Mouse (Mus musculus): ENCODE results near the gene Gm27029.
A peak's percentile ranks its signal among the peaks of the same experiment; 100 is the strongest.
"Not testable (repeated sequence)": the region's sequence is repeated elsewhere in the genome, so short reads cannot be mapped to it uniquely, and the experiment has no call there.

Gm27029 gene

GRCm38 (mm10) chr11:101424105-101424851, at the start of gene Gm27029:
Gene Gm27029 (minus strand): TSS chr11:101424796.
- peak; percentile 44 for DNase-seq

- no peak for DNase-seq
These were observed 49.7 kb upstream of the Gm27029 start for GRCm38 (mm10) chr11:101474298-101474697.

GRCm38 (mm10) chr11:101473686-101474085, 49.1 kb upstream of the Gm27029 start:
- not testable (repeated sequence) for DNase-seq

- DNase-seq = peak; percentile 40
These were observed 47.7 kb upstream of the Gm27029 start for GRCm38 (mm10) chr11:101472336-101472735.

GRCm38 (mm10) chr11:101471926-101472325, 47.3 kb upstream of the Gm27029 start:
- DNase-seq = no peak

- no peak for DNase-seq
These were observed 45.6 kb upstream of the Gm27029 start for GRCm38 (mm10) chr11:101470206-101470605.

GRCm38 (mm10) chr11:101469155-101469554, 44.6 kb upstream of the Gm27029 start:
- DNase-seq = no peak

- peak; percentile 34 for DNase-seq
These were observed 44.1 kb upstream of the Gm27029 start for GRCm38 (mm10) chr11:101468731-101469130.

- DNase-seq = no peak
These were observed 43.7 kb upstream of the Gm27029 start for GRCm38 (mm10) chr11:101468263-101468688.

GRCm38 (mm10) chr11:101467477-101468262, 43.1 kb upstream of the Gm27029 start:
- peak; percentile 71 for DNase-seq

GRCm38 (mm10) chr11:101466552-101466950, 42.0 kb upstream of the Gm27029 start:
- peak; percentile 22 for DNase-seq

GRCm38 (mm10) chr11:101465869-101466551, 41.4 kb upstream of the Gm27029 start, which contains the start of gene Vat1:
Gene Vat1 (minus strand): TSS chr11:101466230.
- peak; percentile 50 for DNase-seq

GRCm38 (mm10) chr11:101465101-101465868, 40.7 kb upstream of the Gm27029 start:
- DNase-seq = peak; percentile 52

GRCm38 (mm10) chr11:101464211-101465100, 39.9 kb upstream of the Gm27029 start, which contains the start of gene Rnd2:
Gene Rnd2 (plus strand): TSS chr11:101464999.
- no peak for DNase-seq

GRCm38 (mm10) chr11:101462583-101463440, 38.2 kb upstream of the Gm27029 start:
- DNase-seq = no peak

GRCm38 (mm10) chr11:101462141-101462540, 37.5 kb upstream of the Gm27029 start:
- DNase-seq = no peak

GRCm38 (mm10) chr11:101460321-101460720, 35.7 kb upstream of the Gm27029 start:
- no peak for DNase-seq

- DNase-seq = no peak
These were observed 35.1 kb upstream of the Gm27029 start for GRCm38 (mm10) chr11:101459716-101460115.

- no peak for DNase-seq
These were observed 33.6 kb upstream of the Gm27029 start for GRCm38 (mm10) chr11:101458217-101458616.

- DNase-seq = no peak
These were observed 33.0 kb upstream of the Gm27029 start for GRCm38 (mm10) chr11:101457631-101458030.

Measured in cerebellum, adult 9-11 months (tissue).